Mouse (Mus musculus) T-helper 17 cell (primary cell): ENCODE results near the gene Psmb7.

ENCODE experiments used
- in situ Hi-C, 2 experiments: fragments of 300-600 bp; cut with MboI, MseI; formaldehyde crosslinking; loops; 1 replicate in 1 of 2; 2 replicates in 1 of 2; pipeline ENCODE4 v1.15.1; 2025; ENCODE audit warnings: high pct_unique_total_duplicates in 2 of 2

Psmb7 gene

DNA sequence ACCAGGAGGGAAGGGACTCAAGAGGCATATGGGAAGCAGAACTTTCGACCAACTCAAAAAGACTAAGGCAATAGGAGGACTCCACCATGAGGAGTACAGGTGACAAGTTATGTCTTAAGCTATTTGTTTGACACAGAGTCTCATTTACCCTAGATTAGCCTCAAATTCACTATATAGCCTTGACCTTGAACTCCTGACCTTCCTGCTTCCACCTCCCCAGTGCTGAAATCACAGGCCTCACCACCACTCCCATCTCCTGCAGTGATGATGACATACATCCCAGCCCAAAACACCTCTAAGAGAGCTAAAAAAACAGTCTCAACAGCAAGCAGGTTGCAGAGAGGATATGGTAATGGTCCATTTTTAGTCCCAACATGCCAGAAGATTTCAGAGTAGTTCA lies 2.1 kb downstream of the Psmb7 start:
- in situ Hi-C loops, result no loop called here

DNA sequence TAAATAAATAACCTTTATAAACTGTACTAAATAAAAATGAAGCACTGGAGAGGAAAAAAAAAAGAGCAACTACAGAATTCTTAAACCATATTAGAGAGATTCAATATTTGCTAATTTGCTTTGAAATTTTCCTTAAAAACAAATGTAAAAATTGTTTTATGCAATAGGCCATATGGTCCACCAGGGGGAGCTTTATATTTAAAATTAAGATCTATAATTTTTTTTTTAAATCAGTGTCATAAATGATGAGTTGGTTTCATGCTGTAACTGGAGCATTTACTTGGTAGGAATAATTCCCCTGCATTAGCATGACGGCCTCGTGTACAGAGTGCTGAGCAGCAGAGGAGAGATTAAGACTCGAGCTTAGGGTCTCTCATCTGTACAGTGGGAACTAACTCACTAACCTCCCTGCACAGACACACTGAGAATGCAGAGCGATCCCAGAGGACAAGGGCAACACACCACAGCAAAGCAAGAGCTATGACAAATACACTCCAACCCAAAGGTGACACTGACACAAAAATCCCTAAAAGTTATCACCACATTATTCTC lies 6.1 kb downstream of the Psmb7 start:
- in situ Hi-C loops, result no loop called here

DNA sequence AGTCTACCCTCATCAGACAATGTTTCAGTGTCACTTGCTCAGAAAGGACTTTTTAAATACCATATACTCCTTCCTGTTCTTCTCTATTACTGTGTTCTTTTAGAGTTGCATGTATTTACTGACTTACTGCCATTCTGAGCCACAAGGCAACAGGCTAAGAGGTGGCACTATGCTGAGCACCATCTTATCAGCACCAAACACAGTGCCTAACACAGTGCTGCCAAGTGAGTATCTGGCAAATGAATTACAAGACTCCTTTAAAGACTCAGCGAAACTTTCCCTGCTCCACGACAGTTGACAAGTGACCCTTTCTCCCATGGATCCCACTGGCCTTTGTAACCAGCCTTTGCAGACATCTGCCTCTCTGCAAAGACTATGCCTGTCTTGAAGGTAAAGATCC lies 13.3 kb downstream of the Psmb7 start:
- in situ Hi-C loops, result no loop called here

DNA sequence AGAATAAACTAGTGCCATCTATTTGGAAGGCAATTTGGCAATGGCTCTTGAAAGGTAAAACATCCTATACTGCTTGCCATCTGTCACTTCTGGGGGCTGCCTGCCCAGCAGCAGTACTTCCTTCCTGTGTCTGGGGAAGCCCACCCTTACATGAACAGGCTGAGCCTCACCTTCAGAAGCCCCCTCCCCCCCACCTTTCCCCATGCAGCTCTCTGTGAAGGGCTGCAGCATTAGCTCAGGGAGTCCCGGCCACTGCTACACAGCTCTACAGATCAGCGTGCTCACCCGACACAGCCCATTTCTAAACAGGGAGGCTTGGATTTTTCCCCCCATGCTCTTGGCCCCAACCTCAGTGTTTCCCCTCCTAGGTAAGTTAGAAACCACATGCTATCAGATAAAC lies 14.4 kb downstream of the Psmb7 start:
- in situ Hi-C loops, result no loop called here

DNA sequence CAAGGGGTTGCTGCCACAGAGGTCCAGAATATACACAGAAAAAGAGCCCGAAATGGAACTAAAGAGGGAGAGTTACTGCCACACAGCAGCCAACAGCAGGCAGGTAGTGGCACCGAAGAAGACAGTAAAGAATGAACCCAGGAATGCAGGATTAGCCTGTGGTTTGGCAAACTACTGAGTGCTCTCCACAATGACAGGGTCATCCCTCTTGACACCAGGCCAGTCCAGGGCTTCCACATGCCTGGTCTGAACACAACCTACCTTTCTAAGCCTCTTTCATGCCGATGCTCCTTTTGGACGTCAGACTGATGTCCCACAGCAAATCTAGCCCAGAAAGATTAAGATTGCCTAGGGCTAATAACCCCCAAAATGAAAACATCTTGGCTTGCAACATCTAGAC lies 15.1 kb downstream of the Psmb7 start:
- in situ Hi-C loops, result no loop called here

DNA sequence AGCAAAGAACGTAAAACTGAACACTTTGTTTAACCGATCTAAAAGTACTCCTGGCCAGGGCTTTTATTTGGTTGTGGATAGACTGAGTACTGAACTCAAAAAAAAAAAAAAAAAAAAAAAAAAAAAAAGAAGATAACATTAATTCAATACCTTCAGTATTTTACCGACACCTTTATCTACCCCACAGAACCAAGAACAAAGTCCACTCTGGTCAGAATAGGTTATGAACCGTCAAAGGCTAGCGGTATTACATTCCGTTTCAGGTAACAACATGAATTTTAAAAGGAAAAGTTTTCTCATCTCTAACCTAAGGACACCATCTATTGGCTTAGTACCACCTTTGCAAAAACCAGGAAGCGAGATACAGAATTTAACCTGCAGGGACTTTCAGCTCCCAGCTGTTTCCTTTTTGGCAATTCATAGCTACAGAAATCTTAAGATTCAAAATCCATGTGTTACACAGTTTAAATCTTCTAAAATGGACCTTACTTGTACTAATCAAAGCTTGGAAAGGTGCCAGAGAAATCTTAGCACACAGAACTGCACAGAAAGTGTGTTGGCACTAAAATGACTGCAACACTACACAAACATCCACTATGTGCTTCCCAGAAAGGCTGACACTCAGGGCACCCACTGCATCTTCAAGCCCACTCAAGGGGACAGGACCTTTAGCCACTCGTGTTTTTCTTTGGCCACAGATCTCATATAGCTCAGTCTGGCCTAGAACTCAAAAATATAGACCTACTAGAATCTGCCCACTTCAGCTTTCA lies 19.9 kb downstream of the Psmb7 start:
- in situ Hi-C loops, result no loop called here

DNA sequence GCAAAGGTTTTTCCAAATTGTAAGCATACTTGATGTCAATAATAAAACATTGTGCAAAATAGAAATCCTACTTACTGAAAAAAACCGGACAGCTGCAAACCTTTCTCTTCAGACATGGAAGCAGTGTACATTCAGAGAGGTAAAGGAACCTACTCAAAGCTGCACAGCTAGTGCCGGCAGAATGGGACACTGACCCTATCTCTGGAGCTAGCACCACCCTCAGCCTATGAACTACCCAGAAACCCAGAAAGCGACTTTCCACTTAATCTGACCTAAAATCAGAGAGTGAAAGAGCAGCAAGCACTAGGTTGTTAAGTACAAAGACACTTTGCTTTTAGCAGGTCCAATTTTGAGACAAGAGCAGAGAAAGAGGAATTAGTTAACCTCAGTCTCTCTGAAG lies 20.5 kb downstream of the Psmb7 start:
- in situ Hi-C loops, result no loop called here

DNA sequence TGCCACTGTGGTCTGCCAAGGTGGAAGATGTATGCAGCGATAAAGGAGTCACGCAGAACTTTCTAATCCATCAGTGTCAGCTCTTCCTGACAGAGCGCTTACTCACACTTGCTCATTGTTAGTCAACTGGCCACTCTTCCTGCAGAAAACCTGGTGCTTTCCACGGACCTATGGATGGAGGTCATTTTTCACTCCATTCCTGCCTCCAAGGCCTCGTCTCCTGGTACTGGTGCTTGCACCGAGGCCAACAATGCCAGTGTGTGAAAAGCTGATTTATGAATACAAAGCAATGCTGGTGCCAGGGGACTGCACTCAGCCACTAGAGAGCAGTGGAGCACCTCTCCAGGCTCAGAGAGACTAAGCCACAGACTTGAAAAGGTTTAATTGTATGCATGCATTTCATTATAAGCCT lies 22.3 kb downstream of the Psmb7 start:
- in situ Hi-C loops, result no loop called here

DNA sequence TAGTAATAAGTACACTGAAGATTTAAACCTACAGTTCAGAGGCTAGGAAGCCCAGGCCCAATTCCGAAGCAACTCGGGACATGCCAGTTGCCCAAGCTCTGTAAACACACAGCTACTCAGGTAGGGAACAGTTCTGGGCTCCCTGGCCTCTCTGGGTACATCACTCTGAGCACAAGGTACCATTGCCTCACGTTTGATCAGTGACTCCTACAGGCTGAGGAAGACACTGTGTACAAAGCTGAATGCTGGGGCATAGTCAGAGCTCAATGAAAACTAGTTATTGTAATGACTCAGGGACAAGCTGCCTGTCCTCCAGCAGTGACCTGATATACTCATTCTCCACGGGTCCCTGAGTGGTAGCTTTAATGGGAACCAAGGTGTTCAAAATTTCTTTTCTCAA lies 22.8 kb downstream of the Psmb7 start:
- in situ Hi-C loops, result no loop called here

DNA sequence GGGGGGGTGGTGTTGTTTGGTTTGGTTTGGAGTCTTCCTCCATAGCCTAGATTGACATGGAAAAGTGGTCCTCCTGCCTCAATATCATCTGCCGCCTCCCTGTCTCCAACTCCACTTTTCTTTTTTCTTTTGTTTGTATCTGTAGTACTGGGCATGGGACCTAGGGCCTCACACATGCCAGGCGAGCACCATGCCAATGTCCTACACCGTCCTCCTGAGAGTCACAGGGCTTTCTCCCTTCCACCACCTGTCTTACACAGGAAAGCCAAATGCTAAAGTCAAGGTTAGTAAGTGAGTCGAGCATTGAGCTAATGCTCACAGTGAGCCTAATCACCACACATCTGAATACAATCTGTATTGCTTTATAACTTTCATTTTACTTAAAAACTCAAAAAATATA lies 24.1 kb downstream of the Psmb7 start:
- in situ Hi-C loops, result no loop called here

DNA sequence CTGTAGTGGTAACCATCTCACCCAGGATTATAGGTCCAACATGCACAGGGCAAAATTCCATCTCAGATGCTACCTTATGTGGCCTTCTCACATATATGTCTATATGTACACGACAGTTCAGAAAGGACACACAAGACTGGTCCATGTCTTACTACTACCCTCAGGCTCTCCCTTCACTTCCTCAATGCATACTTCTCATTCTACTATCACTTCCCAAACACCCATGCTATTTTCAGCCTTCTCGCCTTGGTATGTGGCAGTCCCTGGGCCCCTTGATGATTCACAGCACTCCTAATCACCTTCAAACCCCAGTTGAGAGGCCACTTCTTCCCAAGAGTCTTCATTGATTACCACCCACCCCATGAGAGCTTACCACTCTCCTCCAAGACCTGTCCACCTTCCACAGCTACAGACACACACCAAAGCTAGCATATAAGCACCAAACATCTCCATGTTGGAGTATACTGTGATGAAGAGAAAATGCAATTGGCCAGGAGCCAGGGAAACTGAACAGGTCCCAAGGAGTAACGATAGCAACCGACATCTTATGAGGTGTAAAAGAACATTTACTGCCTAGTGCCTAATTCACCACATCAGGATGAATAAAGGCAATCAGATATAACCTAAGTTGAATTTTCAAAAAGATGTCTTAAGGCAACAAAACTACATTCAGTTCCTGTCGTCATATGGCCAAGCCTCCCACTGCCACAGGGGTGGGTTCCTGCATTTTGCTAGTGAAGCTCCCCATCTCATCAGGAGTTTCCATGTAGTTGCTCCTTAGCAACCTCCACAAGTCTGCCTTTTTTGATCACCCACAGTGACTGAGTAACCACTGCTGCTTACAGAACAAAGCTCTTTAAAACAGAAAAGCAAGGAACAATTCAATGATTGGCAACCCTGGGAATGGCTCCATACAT lies 26.7 kb downstream of the Psmb7 start:
- in situ Hi-C loops, result no loop called here

DNA sequence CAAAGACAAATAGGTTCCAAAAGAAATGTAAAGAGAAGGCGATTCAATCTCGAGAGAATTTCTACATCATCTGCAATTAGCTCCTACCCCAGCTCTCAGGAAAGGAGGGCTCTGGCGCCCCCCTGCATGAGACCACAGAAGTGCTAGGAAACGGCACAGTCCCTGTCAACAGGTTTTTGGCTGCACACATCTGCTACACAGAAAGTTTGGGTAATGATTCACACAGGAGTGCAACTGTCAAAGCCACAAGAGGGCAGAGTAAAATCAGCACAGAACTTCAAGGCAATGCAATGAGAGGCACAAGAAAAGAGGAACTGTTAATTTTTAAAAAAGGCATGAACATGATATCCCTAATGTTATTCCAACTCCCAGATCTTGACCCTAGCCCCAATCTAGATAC lies 27.8 kb downstream of the Psmb7 start:
- in situ Hi-C loops, result no loop called here

DNA sequence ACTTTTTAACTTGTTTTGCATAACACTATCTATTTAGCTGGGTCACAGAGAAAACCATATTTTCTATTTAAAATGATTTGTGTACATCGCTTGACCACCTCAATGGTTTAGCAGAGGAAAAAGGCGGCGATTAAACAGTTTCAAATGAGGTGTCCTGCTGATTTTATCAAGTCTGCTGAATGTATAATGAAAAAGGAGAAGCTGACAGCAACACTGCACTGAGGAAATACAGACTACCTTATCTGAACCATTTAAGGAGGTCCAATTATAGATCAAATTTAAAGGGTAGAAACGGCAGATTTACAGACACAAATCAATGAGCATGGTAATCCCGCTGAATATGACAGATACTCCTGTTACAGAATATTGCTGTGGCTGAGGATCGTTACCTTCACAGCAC lies 29.4 kb downstream of the Psmb7 start:
- in situ Hi-C loops, result no loop called here

DNA sequence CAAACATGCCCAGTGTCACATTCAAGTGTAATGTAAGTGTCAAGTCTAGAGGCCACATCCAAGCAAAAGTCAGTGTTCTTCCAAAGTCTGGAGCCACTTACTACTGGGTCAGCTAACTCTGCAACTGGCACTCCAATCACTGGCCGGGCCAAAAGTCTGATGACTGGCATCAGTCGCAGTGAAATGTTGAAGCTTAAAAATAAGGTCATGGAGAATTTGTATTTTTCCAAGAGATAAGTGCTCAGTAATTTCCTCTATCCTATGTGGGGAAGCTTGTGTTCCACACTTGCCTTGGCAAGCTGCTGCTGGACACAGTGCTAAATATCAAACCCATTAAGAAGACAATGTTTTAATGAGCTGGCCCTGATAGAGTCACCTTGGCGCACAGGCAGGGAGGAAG lies 30.3 kb downstream of the Psmb7 start:
- in situ Hi-C loops, result no loop called here

DNA sequence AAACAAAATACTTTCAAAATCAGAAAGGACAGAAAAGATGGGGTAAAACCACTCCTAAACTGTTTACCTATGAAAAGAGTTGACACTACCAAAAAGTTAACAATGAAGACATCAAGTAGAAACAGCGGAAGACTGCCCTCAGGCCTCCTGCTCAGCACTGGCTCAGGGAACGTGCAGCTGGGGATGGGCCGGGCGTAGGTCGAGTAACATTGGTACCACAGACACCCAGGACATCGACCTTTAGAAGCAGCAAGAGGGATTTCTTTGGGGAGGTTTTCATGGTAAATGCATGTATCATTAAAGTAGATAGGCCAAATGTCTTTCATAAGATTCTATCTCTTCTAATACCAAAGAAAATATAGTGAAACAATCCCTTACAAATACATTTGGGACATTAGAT lies 31.3 kb downstream of the Psmb7 start:
- in situ Hi-C loops, result no loop called here

DNA sequence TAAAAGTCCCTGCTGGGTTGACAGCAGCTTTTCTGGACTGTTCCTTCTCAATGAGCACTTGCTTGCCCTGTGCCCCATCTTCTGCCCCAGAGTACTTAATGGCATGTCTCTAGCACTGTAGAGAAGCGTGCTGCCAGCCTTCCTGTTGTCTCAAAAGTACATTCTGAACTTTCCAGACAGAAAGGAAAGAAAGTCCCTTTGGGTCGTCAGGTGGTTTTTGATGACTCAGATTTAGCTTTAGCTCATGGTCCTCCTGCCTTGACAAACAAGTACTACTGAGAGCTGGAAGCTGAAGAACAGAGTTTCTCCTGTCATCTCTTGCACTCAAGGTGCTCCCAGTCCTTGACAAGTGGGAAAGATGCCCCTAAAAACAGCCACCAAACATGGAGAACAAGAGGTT lies 33.7 kb downstream of the Psmb7 start:
- in situ Hi-C loops, result no loop called here

DNA sequence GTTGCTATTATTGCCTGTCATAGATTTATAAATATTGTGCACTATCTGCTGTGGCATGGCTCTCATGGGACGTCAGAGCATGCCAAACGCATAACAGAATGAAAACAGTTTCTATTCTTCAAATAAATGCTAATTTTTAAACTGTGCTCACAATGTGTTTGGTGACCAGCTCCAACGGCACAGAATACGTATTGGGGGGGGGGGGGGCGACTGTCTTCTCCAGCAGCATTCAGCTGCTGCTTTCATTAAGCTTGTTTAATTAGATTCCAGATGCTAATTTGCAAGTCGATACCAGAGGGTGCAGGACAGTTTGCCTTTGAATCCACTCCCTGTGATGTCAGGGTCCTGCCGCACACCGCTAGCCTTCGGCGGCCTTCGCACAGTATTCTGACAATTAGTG lies 34.6 kb downstream of the Psmb7 start:
- in situ Hi-C loops, result no loop called here

DNA sequence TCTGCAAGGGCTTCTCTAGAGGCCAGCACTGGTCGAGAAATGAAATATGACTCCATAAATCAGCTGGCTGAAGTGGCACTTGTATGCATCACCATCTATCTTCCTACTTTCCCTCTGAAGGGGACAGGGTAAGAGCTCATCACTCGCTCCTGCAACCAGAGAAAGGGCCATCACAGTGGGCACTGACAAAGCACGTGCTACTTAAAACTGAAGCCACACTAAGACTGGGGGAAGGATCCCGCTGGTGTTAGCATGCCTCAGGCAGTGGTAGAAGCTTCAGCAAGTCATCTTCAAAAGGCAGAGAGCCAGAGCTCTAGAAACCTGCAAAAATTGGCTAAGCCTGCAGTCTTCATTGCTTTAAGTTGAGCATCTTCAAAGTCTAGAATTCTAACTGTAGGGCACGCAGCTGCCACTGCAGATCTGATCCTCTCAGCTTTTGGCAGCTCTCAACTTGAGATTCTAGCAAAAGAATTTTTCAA lies 35.0 kb downstream of the Psmb7 start:
- in situ Hi-C loops, result no loop called here

DNA sequence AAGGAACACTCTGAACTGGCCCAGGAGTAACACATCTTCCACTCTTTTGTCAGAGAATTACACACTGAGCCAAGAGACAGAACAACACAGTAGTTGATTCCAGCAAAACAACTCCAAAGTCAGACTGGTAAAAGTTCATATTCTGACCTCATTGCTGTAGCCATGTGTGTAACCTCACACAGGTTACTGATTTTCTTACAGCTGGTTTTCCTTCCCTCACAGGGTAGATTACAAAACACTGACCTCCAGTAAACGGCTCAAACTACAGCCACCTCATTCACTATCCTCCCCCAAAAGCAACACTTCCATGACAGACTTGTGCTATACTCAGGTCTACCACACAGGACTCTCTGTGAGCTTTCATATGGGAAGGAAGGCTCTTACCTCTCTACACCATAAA lies 36.2 kb downstream of the Psmb7 start:
- in situ Hi-C loops, result no loop called here

DNA sequence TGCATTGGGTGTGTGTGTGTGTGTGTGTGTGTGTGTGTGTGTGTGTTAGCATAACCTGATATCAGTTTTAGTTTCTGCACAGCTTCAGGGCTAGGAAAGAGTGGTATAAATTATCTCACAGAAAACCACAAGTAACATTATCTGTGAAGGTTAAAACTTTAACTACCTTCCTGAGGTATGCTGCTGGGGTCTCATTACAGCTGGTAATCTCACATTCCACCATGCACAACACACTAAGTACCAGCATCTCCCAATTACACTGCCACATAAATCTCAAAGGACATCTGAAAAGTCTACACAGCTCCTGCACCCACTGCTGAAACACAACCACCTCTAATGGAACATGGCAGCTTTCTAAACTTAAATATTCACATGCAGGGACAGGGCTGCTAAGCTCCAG lies 43.0 kb downstream of the Psmb7 start:
- in situ Hi-C loops, result no loop called here

DNA sequence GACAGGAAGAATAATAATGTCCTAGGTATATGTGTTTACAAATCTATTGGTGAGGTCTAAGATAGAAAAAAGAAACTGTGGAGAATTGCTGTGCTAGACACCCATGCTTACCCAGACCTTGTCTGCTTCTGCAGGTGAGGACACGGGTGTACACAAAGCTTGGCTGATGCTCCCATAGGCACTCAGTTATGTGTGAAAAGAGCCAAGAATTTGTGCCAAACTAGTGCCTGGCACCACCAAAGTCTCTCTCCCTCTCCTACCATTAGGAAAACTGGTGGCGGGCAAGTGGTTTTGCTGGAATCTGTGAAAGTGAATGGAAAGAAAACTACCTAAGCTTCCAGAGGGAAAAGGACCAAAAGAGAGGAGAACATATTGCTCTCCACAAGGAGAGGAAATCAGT lies 45.5 kb downstream of the Psmb7 start:
- in situ Hi-C loops, result no loop called here

DNA sequence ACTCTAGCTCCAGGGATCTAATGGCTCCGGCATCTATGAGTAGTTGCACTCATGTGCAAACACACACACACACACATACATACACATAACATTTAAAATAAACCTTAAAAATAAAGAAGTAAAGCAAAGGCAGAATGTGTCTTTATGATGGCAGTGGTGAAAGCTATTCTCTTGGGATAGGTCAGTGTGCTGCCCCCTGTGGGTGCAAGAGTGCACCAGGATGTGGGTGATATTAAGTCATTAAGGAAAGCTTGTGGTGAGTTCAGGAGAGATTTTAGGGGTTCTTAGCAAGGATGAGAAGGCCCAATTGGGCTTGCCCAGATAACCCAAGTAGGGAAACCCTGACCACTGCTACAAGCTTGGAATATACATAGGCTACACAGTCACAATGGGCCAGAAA lies 46.0 kb downstream of the Psmb7 start:
- in situ Hi-C loops, result no loop called here

DNA sequence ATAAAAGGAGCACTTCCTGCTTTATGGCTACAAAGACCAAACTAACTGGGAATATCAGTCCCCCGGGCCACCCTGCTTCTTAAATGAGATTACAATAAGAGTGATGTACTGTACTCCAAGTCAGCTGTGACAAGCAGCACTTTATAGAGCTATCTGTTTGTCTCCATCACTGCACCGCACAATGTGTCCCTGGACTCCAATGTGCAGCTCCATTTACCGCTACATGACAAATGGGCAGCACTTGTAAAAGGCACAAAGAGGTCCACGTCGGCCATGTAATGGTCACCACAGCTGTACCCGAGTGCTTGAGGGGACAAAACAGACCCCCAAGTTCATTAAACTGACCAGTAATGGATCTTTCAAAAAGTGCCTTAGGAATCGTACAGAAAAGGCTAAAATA lies 49.0 kb downstream of the Psmb7 start:
- in situ Hi-C loops, result loop anchor here in 1 of 2 experiments (5.0 kb wide), 1 partner anchor 168 kb away; no protein-coding TSS in a partner anchor
